Mouse (Mus musculus) G1E (cell line): Measurements from ENCODE around the gene Gtpbp1. TPM values are rescaled to one million over a fixed set of nuclear protein-coding genes. Genes with fewer than 3 reads are reported as not detected.

ENCODE experiments used
- ATAC-seq: 2 replicates; pipeline ENCODE4 v1.8.0; 2016; ENCODE audit warnings: mild to moderate bottlenecking; ENCODE audit not compliant: insufficient number of reproducible peaks, poor library complexity, low FRiP score, severe bottlenecking; ENCODE audit errors: extremely low read depth
- DNase-seq: peaks from one replicate; pipeline ENCODE4 v3.0.0; 2012; ENCODE audit warnings: low spot score
- H3K27me3 ChIP-seq: 2 replicates; pipeline ENCODE4 v1.6.1; 2012; ENCODE audit warnings: mild to moderate bottlenecking, low read length, inconsistent platforms; ENCODE audit not compliant: insufficient read depth
- H3K36me3 ChIP-seq: replicated peaks from 2 replicates; pipeline ENCODE3; 2012; ENCODE audit warnings: mild to moderate bottlenecking, inconsistent platforms
- H3K4me1 ChIP-seq: 2 replicates; pipeline ENCODE4 v1.6.1; 2012; ENCODE audit warnings: low read depth, low read length, inconsistent platforms, mixed read lengths; ENCODE audit not compliant: insufficient read depth
- H3K4me3 ChIP-seq: 2 replicates; pipeline ENCODE4 v1.5.1; 2012; ENCODE audit warnings: low read depth, mild to moderate bottlenecking, inconsistent platforms, low read length, moderate library complexity, mixed read lengths
- H3K9me3 ChIP-seq: replicated peaks from 2 replicates; pipeline ENCODE4 v1.6.1; 2012; ENCODE audit warnings: inconsistent platforms
- CTCF ChIP-seq: IDR thresholded peaks from 2 replicates; pipeline ENCODE4 v1.5.1; 2012; ENCODE audit warnings: low read depth, low read length, inconsistent platforms, mixed read lengths
- GATA1 ChIP-seq: IDR thresholded peaks from 2 replicates; pipeline ENCODE4 v1.6.1; 2012; ENCODE audit warnings: borderline replicate concordance, low read length, inconsistent platforms, mixed read lengths
- GATA2 ChIP-seq: IDR thresholded peaks from 2 replicates; pipeline ENCODE4 v1.6.1; 2012; ENCODE audit warnings: low read depth, low read length, inconsistent platforms, borderline replicate concordance
- POLR2AphosphoS5 ChIP-seq: IDR thresholded peaks from 2 replicates; pipeline ENCODE4 v1.6.1; 2012; ENCODE audit warnings: low read depth, low read length, inconsistent platforms; ENCODE audit not compliant: insufficient replicate concordance
- TAL1 ChIP-seq: conservative IDR thresholded peaks from 2 replicates; pipeline ENCODE4 v1.6.1; 2012; ENCODE audit warnings: low read depth, low read length, inconsistent platforms, mixed read lengths
- polyA plus RNA-seq: library from polyadenylated mRNA; stranded (reverse); fragments of >175 nt; gene quantifications from 2 replicates; pipeline ENCODE4 v1.2.3, GENCODE M21; 2012
- total RNA-seq, 2 experiments: library from RNA; stranded (forward) in 1 of 2; stranded (reverse) in 1 of 2; fragments of 200-1000 nt in 1 of 2; fragments of >200 nt in 1 of 2; fragmentation: Nextera tagmentation in 1 of 2; gene quantifications; 2 replicates each; pipeline ENCODE4 v1.2.3; 2014 to 2017

The Gtpbp1 gene
- total and polyA plus RNA-seq, 3 experiments: 54.8 to 108 (median 63.7) TPM

- no peaks in the 10 kb centered on the region for H3K9me3 ChIP-seq
- peak; percentile 43 for DNase-seq
- no peaks in the 10 kb centered on the region for H3K36me3 ChIP-seq
- no peak overlapping the region for H3K4me3 ChIP-seq
- TF ChIP-seq CTCF (peak; percentile 97), GATA1 (no peak), TAL1 (no peak)
- 0 out of 2 replicates have a peak, but pooled peaks cover 9% of the 10 kb centered on the region for H3K4me1 ChIP-seq
- ATAC-seq: no peak
- peaks cover 59% of the 10 kb centered on the region for H3K27me3 ChIP-seq
Measured at GRCm38 (mm10) chr15:79752742-79753419, 62.2 kb downstream of the Gtpbp1 start.

GRCm38 (mm10) chr15:79753420-79753752, 62.7 kb downstream of the Gtpbp1 start:
- H3K4me3 ChIP-seq: no peak overlapping the region
- no peaks in the 10 kb centered on the region for H3K9me3 ChIP-seq
- 0 out of 2 replicates have a peak, but pooled peaks cover 9% of the 10 kb centered on the region for H3K4me1 ChIP-seq
- TF ChIP-seq POLR2AphosphoS5 (no peak), GATA1 (no peak)
- DNase-seq: no peak
- no peak for ATAC-seq
- H3K36me3 ChIP-seq: no peaks in the 10 kb centered on the region
- H3K27me3 ChIP-seq: peaks cover 54% of the 10 kb centered on the region

- Histone ChIP-seq H3K27me3 (peaks cover 50% of the 10 kb centered on the region), H3K9me3 (no peaks in the 10 kb centered on the region), H3K4me1 (0 out of 2 replicates have a peak, but pooled peaks cover 9% of the 10 kb centered on the region), H3K36me3 (no peaks in the 10 kb centered on the region), H3K4me3 (no peak overlapping the region)
- DNase-seq: no peak
- TF ChIP-seq GATA2 (no peak), GATA1 (no peak), TAL1 (no peak), POLR2AphosphoS5 (no peak), CTCF (no peak)
- ATAC-seq: no peak
Measured at GRCm38 (mm10) chr15:79753873-79754272, 63.2 kb downstream of the Gtpbp1 start.

GRCm38 (mm10) chr15:79755176-79755575, 64.5 kb downstream of the Gtpbp1 start:
- H3K27me3 ChIP-seq: peaks cover 41% of the 10 kb centered on the region
- H3K4me1 ChIP-seq: 0 out of 2 replicates have a peak, but pooled peaks cover 9% of the 10 kb centered on the region
- no peak overlapping the region for H3K4me3 ChIP-seq
- no peaks in the 10 kb centered on the region for H3K36me3 ChIP-seq
- no peaks in the 10 kb centered on the region for H3K9me3 ChIP-seq
- ATAC-seq: no peak
- no peak for DNase-seq
- TF ChIP-seq POLR2AphosphoS5 (no peak), GATA1 (no peak), GATA2 (no peak), TAL1 (no peak), CTCF (no peak)

- Histone ChIP-seq H3K4me1 (0 out of 2 replicates have a peak, but pooled peaks cover 9% of the 10 kb centered on the region), H3K27me3 (peaks cover 39% of the 10 kb centered on the region), H3K36me3 (peaks cover 5% of the 10 kb centered on the region), H3K9me3 (no peaks in the 10 kb centered on the region), H3K4me3 (no peak overlapping the region)
- no peak for TF ChIP-seq CTCF
- no peak for TF ChIP-seq TAL1
- TF ChIP-seq GATA1: no peak
- no peak for TF ChIP-seq POLR2AphosphoS5
- no peak for TF ChIP-seq GATA2
- DNase-seq: no peak
- ATAC-seq: no peak
Measured at GRCm38 (mm10) chr15:79755977-79756625, 65.5 kb downstream of the Gtpbp1 start.

GRCm38 (mm10) chr15:79757118-79757517, 66.5 kb downstream of the Gtpbp1 start:
- 0 out of 2 replicates have a peak, but pooled peaks cover 6% of the 10 kb centered on the region for H3K4me1 ChIP-seq
- peaks cover 13% of the 10 kb centered on the region for H3K36me3 ChIP-seq
- no peak for TF ChIP-seq GATA1
- TF ChIP-seq TAL1: no peak
- ATAC-seq (no peak), DNase-seq (no peak)
- no peak overlapping the region for H3K4me3 ChIP-seq
- H3K27me3 ChIP-seq: peaks cover 33% of the 10 kb centered on the region
- H3K9me3 ChIP-seq: no peaks in the 10 kb centered on the region
